Mouse (Mus musculus): ENCODE results near the gene Lrrc75b.

DNA sequence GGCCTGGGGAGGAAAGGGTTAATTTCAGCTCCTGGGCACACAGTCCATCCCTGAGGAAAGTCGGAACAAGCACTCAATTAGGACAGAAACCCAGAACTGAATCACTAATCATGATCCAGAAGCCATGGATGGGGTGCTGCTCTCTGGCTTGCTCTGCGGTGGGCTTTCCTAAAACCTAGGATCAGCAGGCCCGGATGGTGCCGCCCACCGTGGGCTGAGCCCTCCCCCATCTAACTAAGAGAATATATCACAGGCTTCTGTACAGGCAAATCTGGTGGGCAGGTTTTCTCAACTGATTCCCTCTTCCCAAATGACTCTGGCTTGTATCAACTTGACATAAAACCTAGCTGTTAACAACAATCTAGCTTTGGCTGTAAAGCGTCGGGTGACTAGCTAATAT lies 12.2 kb downstream of the Lrrc75b start:
- TF ChIP-seq ZNF384 (IDR thresholded peaks at IDR 0.05; ENCODE audit: low read depth, low read length) (no peak), HCFC1 (IDR thresholded peaks at IDR 0.05; ENCODE audit: borderline replicate concordance, insufficient read depth, low read length) (no peak), CHD2 (IDR thresholded peaks at IDR 0.05; ENCODE audit: low read depth, low read length) (no peak), ZC3H11A (IDR thresholded peaks at IDR 0.05; ENCODE audit: borderline replicate concordance, low read depth, low read length) (no peak)

Measured in ES-E14 (cell line).